Mouse (Mus musculus): ENCODE measurements around the gene Armc9.

The Armc9 gene

DNA sequence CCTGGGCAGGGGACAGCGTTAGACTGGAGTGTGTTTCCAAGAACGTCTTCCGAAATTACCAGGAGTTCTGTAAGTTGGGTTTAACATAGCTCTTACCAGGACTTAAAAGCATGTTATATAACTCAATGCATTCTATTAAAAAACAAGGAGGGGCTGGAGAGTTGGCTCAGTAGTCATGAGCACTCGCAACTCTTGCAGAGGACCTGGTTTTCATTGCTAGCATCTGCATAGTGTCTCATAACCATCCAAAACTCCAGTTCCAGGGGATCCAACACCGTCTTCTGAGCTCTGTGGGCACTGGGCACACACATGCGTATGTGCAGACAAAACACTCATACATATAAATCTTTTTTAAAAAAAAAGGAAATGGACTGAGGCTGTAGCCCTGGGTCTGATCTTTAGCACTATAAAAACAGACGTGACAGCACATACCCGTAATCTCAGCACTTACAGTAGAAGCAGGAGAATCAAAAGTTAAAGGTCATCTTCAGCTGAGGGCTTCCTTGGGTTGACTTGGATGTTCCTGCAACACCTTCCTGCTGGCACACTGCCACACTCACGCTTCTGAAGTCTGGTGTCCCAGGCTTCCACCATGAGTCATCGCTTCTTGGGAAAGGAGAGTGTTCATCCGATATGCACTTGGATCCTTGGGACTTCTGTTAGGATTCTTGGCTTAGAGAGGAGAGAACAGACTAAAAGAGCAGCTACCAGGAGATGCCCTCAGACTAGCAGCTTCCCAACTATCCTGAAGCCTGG, 127.4 kb downstream of the Armc9 start:
- DNase-seq (ENCODE audit: low spot score in 2 of 2): no peak

DNA sequence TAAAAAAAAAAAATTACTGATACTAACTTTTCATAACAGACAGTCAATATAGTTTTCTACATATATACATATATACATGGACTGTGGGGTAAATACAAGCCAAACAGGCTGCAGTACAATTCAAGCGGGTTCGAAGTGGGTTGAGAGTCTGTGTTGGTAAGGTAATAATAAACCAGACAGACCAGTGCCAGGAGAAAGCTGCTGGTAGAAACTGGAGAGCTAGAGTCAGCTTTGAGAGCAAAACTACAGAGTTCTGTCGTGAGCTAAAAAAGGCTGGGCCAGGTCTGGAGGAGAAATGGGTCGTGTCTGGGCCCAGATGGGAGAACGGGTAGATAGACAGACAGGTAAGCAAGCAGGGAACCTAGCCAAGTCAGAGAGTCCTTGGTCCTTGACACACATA, 129.5 kb downstream of the Armc9 start:
- DNase-seq (ENCODE audit: low spot score in 2 of 2): no peak

DNA sequence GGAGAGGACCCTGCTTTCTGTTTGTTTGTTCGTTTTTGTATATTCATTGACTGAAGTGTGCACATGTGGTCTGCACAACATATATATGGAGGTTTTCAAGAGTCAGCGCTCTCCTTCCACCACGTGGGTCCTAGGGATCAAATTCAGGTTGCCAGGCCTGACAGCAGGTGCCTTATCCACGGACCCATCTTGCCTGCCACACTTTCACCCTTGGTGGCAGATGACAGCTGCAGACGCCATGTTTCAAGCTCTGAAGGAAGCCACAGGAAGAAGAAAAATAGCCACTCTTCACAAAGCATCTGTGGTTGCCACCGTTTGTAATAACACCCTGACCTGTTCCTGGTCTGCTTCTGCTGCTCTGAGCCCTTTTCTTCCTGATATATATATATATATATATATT, 130.7 kb downstream of the Armc9 start:
- DNase-seq (ENCODE audit: low spot score in 2 of 2): no peak

DNA sequence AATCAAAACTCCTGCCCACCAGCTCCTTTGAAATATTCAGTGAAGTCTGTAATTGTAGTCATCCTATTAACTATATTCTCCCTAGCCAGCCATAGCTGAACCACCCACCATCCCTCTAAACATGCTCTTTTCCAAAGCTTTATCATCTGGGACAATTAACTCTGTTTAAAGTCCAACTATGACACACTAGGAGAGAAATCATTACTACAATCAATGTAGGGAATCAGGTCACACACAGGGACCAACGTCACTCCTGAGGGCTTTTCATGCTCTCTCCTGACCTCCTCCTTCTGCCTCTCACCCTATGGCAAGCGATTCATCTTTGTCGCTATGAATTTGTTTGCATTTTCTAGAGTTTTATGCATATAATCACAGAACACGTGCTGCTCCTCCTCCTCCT, 132.9 kb downstream of the Armc9 start:
- no peak for DNase-seq (ENCODE audit: low spot score in 2 of 2)

DNA sequence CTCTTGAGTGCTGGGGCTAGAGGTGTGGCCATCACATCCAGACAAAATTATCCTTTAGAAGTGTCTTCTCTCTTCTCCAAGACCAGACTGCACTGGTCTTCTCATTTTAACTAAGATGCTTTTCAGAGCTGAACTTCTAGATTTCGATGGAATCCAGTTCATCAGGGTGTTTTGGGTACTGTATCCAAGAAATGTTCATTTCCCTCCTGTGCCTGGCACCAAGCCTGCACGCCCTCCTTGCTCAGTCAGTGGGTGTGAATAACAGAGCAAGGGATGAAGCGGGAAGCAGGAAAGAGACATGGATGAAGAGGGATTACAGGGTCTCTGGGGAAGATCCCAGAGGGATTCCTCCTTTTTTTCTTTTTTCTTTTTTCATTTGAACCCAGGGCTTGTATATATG, 135.9 kb downstream of the Armc9 start:
- no peak for DNase-seq (ENCODE audit: low spot score in 2 of 2)

DNA sequence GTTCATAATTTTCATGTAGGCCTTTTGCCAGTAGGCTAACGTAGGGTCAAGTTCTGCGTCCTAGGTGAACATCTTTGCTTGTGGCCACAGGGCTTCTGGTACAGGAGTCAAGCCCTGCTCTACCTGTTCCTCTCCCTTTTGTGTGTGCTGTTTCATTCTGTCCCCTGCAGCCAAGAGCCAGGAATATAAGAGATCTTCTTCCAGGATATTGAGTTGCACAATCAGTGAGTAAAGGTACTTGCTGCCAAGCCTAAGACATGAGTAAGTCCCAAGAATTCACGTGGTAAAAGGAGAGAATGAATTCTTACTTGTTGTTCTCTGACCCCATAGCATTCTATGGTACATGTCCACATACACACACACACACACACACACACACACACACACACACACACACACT, 138.5 kb downstream of the Armc9 start:
- no peak for DNase-seq (ENCODE audit: low spot score in 2 of 2)

DNA sequence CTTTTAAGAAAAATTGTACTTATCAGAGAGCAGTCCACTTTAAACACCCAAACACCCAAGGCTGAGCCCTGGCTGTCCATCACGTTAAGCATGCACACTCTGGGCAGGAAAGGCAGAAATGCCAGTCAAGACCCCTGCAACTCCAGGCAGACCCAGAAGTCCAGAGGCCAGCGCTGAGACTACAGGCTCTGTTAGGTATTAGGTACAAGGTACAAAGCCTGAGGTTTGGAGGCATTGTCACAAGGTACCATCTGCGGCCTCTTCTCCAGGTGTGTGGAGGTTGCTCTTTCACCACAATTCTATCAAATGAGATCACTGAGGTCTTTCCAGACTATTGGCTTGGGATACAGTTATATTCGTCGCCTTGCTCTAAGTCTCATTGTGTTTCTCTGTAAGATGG, 139.3 kb downstream of the Armc9 start:
- no peak for DNase-seq (ENCODE audit: low spot score in 2 of 2)

DNA sequence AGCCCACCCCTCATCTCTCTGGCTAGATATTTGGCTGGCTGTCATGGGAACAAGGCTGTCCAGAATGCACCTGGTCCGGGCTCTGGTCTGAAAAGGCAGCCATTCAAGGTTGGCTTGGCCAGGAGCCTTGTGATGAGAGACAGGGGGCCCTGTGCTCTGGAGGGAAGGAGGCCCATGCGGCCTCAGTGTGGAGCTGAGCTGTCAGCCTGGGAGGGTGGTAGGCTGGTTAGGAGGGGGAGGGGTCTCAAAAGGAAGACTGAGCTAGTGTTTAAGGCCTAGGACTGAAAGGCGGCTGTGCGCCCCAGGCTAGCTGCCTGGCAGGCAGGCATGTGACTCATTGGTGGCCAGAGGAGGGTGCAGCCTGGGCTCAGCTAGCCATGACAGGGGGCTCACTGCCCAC, 139.9 kb downstream of the Armc9 start:
- no peak for DNase-seq (ENCODE audit: low spot score in 2 of 2)

DNA sequence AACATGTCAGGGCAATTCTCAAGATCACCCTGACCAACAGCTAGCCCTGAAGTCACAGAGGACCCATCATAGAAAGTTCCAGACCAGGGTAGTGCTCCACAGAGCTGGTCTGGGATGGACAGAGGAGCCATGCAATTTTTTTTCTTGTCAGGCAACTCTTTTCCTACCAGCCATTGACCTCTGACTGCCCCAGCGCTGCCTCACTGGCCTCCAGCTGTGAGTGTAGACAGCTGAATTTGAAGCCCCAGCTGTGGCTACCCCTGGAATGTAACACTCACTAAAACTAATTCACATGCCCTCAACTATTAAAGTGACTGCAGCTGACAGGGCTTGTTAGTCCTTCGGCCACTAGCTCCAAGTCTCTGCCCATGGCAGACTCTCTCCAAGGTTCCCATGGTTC, 145.5 kb downstream of the Armc9 start:
- no peak for DNase-seq (ENCODE audit: low spot score in 2 of 2)

DNA sequence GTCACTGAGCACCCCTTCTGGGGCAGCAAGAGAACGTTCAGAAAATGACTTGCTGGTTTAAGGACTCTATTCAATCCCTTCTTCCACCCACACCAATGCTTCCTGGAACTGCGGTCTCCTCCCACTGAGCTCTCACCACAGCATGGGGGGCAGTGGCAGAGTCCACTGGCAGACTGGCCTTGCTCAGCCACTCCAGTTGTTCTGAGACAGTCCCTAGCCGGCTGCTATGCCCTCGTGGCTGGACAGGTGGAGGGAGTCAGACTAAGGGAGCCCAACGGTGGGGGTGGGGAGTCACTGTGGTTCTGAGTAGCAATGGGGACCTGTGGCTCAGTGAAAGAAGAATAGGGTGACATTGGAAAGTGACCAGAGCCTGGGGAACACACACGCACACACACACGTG, 146.2 kb downstream of the Armc9 start:
- DNase-seq (ENCODE audit: low spot score in 2 of 2): peak; percentile 32 to 40

DNA sequence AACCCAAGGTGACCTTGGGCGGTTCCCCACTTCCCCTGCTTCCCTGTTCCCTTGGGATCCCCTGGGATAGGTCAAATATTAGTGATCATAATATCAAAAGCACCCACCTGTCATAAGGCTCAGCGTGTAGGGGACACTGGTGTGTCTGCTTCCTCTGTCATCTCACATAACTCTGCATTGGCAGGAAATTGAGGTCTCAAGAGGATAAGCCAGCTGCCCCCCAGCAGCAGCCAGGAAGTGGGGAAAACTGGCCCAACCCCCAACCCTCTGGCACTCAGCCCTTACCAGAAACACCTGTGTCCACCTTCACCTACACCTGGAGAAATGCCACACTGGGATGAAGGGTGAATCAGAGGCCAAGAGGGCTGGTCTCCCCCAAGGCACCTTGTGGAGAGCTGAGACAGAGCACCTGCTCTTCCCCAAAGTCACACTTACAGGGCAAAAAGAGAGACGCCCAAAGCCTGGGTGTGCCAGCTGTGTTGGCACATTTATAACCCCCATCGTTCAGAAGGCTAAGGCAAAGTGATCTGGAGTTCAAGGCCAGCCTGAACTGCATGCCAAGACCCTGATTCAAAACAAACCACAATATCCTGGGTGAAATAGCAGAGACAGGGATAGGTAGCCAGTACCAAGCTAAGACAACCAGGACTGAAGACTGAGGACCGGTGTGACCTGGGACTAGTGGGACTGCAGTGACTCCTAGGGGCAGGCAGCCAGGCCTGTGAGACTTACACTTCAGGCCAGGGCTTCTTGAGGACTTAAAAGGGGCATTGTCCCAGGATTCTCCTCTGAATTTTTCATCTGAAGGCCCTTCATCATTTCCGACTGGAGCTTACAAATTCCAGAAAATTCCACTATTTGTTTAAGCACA, 146.9 kb downstream of the Armc9 start:
- DNase-seq (ENCODE audit: low spot score in 2 of 2): peak; percentile 57 to 62

DNA sequence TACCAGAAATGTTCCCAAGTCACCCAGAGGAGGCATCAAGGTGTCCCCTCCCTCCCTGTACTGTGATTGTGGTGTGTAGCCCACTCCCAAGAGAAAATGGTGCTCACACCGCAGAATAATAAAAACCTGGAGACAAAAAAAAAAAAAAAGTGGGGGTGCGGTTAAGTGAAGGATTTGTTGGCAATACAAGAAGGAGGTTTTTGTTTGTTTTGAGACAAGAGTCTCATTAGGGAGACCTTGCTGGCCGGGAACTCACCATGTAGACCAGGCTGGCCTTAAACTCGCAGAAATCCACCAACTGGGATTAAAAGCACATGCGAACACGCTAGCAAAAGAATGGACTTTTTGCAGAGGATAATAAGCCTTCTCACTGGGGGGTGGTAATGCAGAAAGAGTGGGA, 148.0 kb downstream of the Armc9 start, which contains the start of gene B3gnt7:
Gene B3gnt7, plus strand, starts transcription at position 301 of the 400 bp plus-strand sequence.
- no peak for DNase-seq (ENCODE audit: low spot score in 2 of 2)

DNA sequence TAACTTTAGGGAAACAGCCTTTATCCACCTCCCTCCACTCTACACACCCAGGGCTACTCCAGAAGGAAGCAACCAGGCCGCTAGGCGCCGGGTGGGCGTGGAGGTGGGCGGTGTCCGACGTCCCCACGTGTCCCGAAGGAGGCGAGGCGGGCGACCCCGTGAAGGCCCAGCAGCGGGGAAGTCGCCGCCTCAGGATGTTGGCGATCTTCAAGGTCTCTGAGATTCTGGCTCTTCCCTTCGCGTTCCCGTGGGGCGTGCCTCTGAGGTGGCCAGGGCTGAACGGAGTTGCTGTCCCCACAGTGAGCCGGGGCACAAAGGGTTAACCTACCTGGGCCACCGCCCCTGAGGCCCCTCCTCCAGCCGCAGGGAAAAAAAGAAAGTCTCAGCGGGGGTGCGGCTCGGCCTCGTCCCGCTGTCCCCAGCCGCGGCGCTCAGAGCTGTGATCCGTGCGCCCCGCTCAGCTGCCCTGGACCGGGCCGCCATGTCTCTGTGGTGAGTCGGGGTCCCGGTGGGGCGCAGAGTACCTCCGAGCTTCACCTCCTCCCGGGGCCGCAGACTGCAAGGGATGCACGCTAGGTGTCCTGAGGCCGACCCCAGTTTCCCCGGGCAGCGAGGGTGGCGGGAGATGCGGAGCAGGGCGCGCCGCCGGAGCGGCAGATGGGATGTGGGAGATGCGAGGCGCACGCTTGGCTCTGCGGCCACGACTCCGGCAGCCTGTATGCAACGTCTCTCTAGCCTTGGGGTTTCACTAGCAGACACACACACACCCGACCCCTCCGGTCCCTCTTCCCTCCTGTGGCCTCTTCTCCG, 148.7 kb downstream of the Armc9 start:
- DNase-seq (ENCODE audit: low spot score in 2 of 2): peak; percentile 48 to 50

DNA sequence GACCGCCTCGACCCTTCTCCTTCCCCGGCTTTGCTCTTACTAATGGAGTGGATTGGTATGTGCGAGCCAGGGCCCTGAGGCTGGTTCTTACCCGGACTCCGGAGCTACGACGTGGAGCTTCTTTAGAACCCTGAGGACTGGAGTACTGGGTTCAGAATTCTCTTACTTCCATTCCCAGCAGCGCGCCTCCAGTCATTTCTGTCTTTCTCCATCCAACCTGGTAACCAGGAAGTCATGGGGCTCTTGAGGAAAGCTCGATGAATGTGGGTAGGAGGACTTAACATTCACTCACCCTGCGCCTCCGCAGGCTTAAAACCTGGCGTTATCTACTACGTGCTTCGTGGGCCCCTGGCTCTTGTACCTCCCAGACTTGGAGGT, 149.3 kb downstream of the Armc9 start:
- no peak for DNase-seq (ENCODE audit: low spot score in 2 of 2)

DNA sequence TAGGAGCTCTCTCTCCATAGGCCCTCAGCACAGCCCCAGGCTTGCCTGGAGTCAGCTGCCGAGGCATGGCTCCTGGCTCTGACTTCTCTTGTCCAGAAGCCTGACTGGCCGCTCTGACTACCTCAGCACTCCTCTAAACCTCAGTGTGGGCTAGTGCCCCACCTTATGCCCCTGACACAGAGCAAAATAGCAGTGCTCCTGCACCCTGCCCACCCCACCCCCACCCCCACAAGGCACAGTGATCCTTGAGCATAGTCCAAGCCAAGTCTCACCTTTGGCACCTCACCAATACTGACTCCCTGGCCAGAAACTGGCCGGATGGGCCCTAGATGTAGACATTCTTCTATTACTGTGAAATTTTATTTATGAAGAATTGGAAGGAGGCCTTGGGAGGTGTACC, 152.1 kb downstream of the Armc9 start:
- DNase-seq (ENCODE audit: low spot score in 2 of 2): no peak

DNA sequence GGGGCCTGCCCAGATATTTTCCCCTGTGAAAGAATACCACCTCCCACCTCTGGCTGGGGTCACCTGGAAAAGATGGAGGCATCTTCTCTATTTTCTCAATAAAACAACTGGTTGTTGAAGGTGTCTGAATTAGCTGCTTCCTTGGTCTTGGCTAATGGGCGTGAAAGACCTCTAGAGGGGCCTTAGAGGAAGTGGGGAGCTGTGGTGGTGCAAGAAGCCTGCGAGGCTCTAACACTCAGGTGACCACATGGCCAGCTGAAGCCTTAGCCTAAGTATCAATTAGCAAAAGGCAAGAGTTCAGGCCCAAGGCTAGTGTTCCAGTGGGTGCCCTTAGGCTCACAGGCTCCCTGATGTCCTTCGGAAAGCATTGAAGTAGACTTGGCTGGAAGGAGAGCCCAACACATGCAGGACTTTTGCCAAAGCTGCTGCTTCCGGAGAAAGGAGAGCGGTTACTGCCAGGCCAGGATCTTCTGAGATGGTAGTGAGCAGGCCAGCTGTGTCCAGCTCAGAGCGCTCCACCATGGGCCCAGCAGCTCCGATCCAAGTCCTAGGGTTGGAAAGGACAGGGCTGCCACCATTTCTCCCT, 152.7 kb downstream of the Armc9 start:
- DNase-seq (ENCODE audit: low spot score in 2 of 2): peak; percentile 16 to 28

DNA sequence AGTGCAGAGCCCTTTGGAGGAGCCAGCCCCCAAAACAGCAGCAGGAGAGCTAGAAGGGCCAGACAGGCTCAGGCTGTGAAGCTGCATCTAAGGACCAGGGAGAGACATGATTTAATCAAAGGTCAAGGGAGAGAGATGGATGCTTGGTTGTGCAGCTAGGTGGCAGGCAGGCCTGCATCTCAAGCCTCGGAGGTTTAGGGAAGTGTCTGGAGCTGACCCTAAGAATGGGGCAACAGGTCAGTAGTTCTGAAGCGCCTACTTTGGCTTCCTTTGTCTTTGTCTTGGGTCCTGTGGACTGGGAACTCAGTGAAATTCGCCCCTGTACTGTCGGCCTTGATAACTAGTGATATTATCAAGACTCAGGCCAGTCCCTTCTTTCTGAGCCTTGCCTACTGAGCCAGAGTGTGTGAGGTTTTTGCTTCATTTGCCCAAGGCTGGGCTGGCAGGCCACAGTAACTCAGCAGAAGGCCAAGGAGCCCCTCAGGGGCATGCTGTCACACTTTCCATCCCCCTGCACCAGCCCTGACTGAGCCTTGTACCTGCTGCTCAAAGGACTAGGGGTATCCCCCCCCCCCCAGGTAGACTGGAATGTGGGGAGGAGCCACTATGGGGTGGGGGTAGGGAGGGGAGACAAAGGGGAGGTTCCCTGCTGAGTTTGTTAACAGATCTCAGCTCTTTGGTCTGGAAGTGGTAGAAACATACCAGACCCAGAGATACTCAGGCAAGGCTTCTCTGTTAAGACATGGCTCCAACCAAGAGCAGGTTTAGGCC, 153.5 kb downstream of the Armc9 start:
- no peak for DNase-seq (ENCODE audit: low spot score in 2 of 2)

DNA sequence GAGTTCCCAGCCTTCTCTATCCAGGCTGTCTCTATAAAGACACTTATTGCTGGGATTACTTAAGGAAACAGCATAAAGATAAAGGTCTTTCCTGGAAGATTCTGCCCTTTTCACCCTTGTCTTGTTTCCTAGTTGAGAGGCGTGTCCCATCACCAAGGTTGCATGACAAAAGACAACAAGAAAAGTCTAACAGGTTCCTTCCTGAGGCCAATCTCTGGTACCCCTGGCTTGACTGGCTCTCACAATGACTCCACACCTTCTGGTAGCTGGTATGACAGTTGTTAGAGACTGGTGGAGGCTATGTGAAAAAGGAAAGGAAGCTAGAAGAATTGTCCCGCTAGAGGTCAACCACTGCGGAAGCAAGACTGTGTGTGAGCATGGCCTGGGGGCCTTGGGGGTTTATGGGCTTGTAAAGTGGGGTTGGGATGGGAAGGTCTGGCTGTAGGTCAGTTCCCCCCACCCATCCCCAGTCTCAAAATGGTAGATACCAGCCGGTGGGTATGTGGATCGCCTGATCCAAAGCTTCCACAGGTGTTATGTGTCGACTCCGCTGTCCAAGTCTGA, 154.8 kb downstream of the Armc9 start:
- DNase-seq (ENCODE audit: low spot score in 2 of 2): no peak

DNA sequence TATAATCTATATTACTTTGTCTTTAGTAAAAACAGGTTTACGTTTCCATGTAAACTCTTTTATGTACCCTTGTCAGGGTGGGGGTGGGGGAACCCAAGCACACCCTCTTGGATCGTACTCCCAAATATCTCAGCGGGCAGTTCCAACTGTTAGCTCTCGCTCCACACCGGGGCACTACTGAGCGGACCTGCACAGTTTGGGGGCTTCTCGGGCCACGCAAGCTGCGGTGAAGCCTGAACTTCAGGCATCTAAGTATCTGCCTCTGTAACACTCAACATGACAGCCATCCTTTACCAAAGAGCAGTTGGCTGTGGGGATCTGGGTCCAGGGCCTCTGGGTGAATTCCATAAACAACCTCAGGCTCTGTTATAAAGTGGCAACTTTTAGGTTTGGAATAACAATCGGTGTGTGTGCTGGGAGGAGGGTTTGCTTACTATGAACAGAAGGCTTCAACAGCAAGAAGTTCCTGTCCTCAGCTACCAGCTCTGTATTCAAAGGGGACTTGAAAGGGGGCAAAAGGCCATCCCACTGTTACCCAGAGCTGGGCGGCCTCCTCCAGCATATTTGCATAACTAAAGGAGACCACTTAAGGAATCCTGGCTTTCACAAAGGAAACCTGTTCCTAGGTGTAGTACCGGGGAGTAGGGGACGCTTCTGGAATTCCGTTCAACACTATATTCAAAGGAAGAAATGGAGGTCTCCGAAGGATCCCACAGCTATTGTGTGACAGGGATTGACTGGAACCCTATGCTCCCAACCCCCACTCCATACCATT, 156.1 kb downstream of the Armc9 start:
- DNase-seq (ENCODE audit: low spot score in 2 of 2): no peak

DNA sequence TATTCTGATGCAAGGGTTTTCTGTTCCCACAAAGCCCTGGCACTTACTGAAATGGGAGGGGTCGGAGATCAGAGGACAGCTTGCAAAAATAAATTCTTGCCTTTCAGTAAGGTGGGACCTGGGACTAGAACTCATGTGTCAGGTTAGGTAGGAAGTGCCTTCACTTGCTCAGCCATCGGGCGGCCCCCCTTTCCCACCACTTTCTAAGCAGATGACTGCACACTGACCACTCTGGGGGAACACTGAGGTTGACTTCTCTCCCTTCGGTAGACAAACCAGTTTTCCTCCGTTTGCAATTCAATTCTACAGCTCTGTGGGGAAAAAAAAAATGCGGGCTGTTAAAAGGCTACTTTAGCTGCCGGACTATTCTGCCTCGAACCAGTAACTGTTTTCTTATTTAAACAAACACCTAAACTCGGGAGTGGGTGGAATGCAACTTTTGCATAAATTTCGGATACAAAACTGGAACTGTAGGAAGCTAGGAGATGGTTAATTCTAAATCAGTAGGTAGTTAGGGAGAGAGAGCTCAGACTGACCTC, 157.0 kb downstream of the Armc9 start:
- no peak for DNase-seq (ENCODE audit: low spot score in 2 of 2)

Data from natural killer cell, adult 2 months (primary cell).